Mouse (Mus musculus) lung, embryonic 14.5 days (tissue): ENCODE data around the gene Fam53b. TPM values are rescaled to one million over a fixed set of nuclear protein-coding genes. Genes with fewer than 3 reads are reported as not detected.

Experiments used
- ATAC-seq: fragments of 200-750 bp; cut with Nextera tagmentation; 2 replicates; pipeline ENCODE4 v1.8.0; 2017; ENCODE audit warnings: mild to moderate bottlenecking, moderate TSS enrichment, moderate library complexity; ENCODE audit not compliant: insufficient read depth
- DNase-seq: peaks from one replicate; pipeline ENCODE4 v3.0.0-alpha.2; 2015
- H3K27ac ChIP-seq: fragments of 300-500 bp; sonication (generic); 2 replicates; pipeline ENCODE4 v1.5.1; 2014; ENCODE audit warnings: low read depth, mild to moderate bottlenecking, moderate library complexity
- H3K27me3 ChIP-seq: fragments of 300-500 bp; sonication (generic); 2 replicates; pipeline ENCODE4 v1.6.1; 2014; ENCODE audit warnings: low read length, control low read depth; ENCODE audit not compliant: insufficient read depth
- H3K36me3 ChIP-seq: fragments of 300-500 bp; sonication (generic); 2 replicates; pipeline ENCODE4 v1.6.1; 2014; ENCODE audit warnings: control low read depth; ENCODE audit not compliant: insufficient read depth
- H3K4me1 ChIP-seq: fragments of 300-500 bp; sonication (generic); 2 replicates; pipeline ENCODE4 v1.6.1; 2014; ENCODE audit warnings: antibody characterized with exemption, control low read depth; ENCODE audit not compliant: insufficient read depth
- H3K4me2 ChIP-seq: fragments of 300-500 bp; sonication (generic); 2 replicates; pipeline ENCODE4 v1.6.1; 2014; ENCODE audit warnings: mild to moderate bottlenecking
- H3K4me3 ChIP-seq: fragments of 300-500 bp; sonication (generic); 2 replicates; pipeline ENCODE4 v1.5.1; 2014; ENCODE audit warnings: low read depth, low read length
- H3K9ac ChIP-seq: fragments of 300-500 bp; sonication (generic); 2 replicates; pipeline ENCODE4 v1.6.1; 2014
- H3K9me3 ChIP-seq: fragments of 300-500 bp; sonication (generic); 2 replicates; pipeline ENCODE4 v1.6.1; 2016; ENCODE audit warnings: low read depth, low read length, control low read depth
- CTCF ChIP-seq: IDR thresholded peaks from 2 replicates; pipeline ENCODE4 v1.5.1; 2016; ENCODE audit warnings: antibody characterized with exemption, low read depth
- WGBS: fragments of 180-500 bp; shearing (Covaris S2); extraction: QIAGEN DNeasy Blood & Tissue Kit; methylation state at CpG from one replicate; pipeline ENCODE4 v1.1.7; 2014; 5-methylcytosine and 5-hydroxymethylcytosine counted together
- polyA plus RNA-seq: library from polyadenylated mRNA; unstranded; fragments of >200 nt; fragmentation: Nextera tagmentation; extraction: Ambion mirVana; gene quantifications from 2 replicates; pipeline ENCODE4 v1.2.1, GENCODE M21; 2014

Fam53b gene
- polyA plus RNA-seq, result 31.2 and 32.4 TPM in 2 replicates

DNA sequence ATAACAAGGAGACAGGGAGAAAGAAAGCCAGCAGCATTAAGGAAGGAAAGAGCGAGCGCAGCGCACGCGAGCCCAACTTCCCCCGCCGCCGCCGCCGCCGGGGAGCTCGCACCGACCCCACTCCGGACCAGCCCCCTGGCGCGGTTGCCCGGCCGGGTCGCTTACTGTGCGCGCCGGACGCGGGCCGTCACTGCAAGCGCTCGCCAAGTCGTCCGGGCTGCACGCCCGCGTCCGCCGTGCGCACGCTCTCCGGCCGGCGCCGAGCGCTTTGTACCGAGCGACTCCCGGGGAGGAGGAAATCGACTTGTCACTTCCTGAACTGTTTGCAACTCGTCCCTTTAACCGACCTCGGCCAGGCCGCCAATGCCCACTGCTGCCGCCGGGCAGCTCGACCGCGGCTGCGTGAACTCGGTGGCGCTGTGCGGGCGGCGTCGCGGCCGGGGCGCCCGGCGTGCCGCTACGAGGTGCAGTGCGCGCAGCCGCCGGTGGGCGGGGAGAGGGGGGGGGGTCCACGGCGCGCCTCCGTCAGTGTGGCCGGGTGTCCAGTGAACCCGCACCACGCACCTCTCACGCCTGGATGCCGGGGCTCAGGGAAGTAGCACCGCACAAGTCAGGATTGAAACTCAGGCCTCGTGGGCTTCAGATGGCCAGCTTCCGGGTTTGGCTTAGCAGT, at the start of gene Fam53b:
TSS of gene Fam53b (minus strand) at position 471 of the 673 bp plus-strand sequence.
- TF ChIP-seq CTCF, result 0 out of 2 replicates have a peak, but pooled peaks have one; percentile 37
- peak within 1 kb of the TSS; percentile 84 for H3K4me2 ChIP-seq
- WGBS, result under 1% methylated on average over 80 of the region's 85 CpGs

DNA sequence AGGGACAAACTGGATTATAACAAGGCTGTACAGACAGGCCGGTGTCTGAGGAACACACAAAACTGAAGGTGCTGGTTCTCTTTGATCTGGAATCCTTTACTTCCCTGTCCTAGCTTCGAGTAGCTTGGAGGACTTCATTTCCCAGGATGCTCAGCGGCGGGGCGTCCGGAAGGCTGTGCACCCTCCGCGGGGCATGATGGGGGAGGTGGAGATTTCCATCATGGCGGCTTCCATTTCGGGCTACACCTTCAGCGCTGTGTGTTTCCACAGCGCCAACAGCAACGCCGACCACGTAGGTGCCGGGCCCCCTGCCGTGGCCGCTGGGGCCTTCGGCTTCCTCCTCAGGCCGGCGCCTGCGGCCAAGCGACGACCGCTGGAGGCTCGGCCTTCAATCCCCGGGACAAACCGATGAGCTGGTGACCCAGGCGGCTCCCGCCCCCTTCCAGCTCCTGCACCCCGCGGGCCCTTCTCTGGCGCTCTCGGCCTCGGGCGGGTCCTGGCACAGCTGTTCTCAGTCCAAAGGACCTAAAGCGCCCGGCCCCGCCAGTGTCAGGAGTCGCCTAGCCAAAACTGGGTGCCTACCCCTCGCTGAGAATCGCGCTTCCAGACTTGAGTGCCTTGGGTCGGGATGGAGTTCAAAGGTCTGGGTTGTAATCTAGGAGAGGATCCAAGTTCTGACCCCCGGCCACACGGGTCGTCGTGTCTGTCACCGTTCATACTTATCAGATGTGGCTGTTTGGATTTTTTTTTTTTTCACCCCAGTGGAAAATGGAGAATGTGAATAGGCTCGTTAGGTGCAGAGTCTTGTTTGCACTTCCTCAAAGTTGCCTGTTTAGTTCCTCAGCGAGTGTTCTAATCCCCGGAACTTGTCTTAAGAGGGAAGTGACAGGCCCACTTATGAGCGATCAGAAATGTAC, 45.6 kb upstream of the Fam53b start, which contains the start of gene Abraxas2:
TSS of gene Abraxas2 (plus strand) at position 184 of the 917 bp plus-strand sequence.
- under 1% methylated on average over 53 of the region's 53 CpGs for WGBS

More for the DNA sequence above, at the start of gene Fam53b:
- peak within 1 kb of the TSS; percentile 83 for H3K9ac ChIP-seq
- H3K27ac ChIP-seq, result peak within 1 kb of the TSS; percentile 94
- H3K9me3 ChIP-seq, result no peaks in the 10 kb centered on the region
- ATAC-seq (peak; percentile 70), DNase-seq (peak; percentile 74)
- no peaks in the 10 kb centered on the region for H3K27me3 ChIP-seq
- H3K4me3 ChIP-seq, result peak within 1 kb of the TSS; percentile 70
- H3K4me1 ChIP-seq, result peaks cover 17% of the 10 kb centered on the region
- H3K36me3 ChIP-seq, result no peaks in the 10 kb centered on the region

DNA sequence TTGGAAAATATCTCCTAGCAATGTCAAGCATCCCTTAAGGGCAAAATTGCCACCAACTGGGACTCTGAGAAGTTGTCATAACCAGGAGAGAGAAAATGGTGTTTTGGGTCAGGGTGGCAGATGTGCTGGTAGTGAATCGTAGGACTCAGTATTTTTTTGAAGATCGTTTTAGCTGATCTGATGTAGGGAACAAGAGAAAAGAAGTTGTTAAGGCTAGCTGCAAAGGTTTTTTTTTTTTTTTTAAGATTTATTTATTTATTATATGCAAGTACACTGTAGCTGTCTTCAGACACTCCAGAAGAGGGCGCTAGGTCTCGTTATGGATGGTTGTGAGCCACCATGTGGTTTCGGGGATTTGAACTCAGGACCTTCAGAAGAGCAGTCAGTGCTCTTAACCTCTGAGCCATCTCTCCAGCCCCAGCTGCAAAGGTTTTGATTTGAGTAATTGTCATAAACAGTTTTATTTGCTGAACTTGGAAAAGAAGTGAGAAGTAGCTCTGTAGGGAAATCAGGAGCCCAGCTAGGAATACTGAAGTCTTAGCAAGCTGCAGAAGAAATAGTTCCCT, 44.4 kb upstream of the Fam53b start:
- H3K27me3 ChIP-seq, result no peaks in the 10 kb centered on the region
- DNase-seq (no peak), ATAC-seq (no peak)
- no peak for TF ChIP-seq CTCF
- no peak overlapping the region for H3K4me3 ChIP-seq
- H3K27ac ChIP-seq, result no peak overlapping the region
- H3K9me3 ChIP-seq, result no peaks in the 10 kb centered on the region
- 63% methylated on average over 5 of the region's 5 CpGs for WGBS
- H3K4me1 ChIP-seq, result no peaks in the 10 kb centered on the region; the same call in 1 of the 2 replicates
- no peak overlapping the region for H3K9ac ChIP-seq
- H3K4me2 ChIP-seq, result no peak overlapping the region
- H3K36me3 ChIP-seq, result no peaks in the 10 kb centered on the region

More for the DNA sequence above, 45.6 kb upstream of the Fam53b start, which contains the start of gene Abraxas2:
- no peak for TF ChIP-seq CTCF
- DNase-seq (peak; percentile 95), ATAC-seq (peak; percentile 96)
- no peaks in the 10 kb centered on the region for H3K9me3 ChIP-seq
- H3K4me3 ChIP-seq, result peak within 1 kb of the TSS; percentile 95
- H3K9ac ChIP-seq, result peak within 1 kb of the TSS; percentile 88
- H3K4me2 ChIP-seq, result peak within 1 kb of the TSS; percentile 80
- H3K36me3 ChIP-seq, result no peaks in the 10 kb centered on the region
- H3K4me1 ChIP-seq, result no peaks in the 10 kb centered on the region; the same call in 1 of the 2 replicates
- H3K27me3 ChIP-seq, result no peaks in the 10 kb centered on the region
- peak within 1 kb of the TSS; percentile 71 for H3K27ac ChIP-seq

DNA sequence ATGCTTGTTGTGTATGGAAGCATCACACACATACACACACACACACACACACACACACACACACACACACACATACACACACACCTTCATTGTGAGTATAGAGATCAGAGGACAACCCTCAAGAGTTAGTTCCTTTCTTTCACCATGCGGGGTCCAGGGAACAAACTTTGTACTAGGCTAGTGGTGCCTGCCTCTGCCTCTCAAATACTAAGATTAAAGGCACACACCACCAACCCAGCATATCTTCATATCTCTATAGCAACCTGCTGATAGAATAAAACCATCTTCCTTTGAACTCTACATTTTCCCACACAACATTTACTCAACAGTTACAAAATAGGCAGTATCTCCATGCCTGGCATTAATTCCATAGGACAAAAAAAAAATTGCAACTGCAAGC, 42.4 kb upstream of the Fam53b start:
- Histone ChIP-seq H3K4me3 (no peak overlapping the region), H3K27me3 (no peaks in the 10 kb centered on the region), H3K36me3 (no peaks in the 10 kb centered on the region), H3K27ac (no peak overlapping the region), H3K9ac (no peak overlapping the region), H3K4me2 (no peak overlapping the region), H3K4me1 (peaks cover 3% of the 10 kb centered on the region; the same call in 1 of the 2 replicates), H3K9me3 (no peaks in the 10 kb centered on the region)
- TF ChIP-seq CTCF, result no peak
- ATAC-seq, result no peak
- DNase-seq, result no peak
- WGBS, result 76% methylated on average over 1 of the region's 1 CpGs

DNA sequence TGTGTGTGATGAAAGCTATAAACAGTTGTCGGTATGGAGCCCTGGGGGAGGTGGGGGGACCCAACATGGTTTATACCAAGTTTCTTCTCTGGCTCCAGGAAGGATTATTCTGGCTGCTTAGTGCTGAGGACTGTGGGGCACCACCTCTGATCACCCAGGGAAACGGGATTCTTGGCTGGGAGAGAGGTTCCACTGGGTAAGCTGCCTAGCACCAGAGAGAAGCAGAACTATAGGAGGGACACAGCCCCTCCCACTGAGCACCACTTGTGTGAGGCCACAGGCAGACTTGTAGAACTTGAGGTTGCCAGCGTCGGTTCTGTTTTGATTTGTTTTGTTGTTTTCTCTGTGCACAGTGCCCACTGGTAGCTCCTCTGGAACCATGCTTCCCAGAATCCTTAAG, 40.3 kb upstream of the Fam53b start:
- 66% methylated on average over 4 of the region's 4 CpGs for WGBS
- no peak overlapping the region for H3K27ac ChIP-seq
- no peaks in the 10 kb centered on the region for H3K27me3 ChIP-seq
- DNase-seq (no peak), ATAC-seq (no peak)
- no peak overlapping the region for H3K4me2 ChIP-seq
- H3K4me1 ChIP-seq, result 0 out of 2 replicates have a peak, but pooled peaks cover 3% of the 10 kb centered on the region
- peaks cover 16% of the 10 kb centered on the region for H3K36me3 ChIP-seq
- TF ChIP-seq CTCF, result no peak
- H3K9me3 ChIP-seq, result no peaks in the 10 kb centered on the region
- no peak overlapping the region for H3K4me3 ChIP-seq
- no peak overlapping the region for H3K9ac ChIP-seq

DNA sequence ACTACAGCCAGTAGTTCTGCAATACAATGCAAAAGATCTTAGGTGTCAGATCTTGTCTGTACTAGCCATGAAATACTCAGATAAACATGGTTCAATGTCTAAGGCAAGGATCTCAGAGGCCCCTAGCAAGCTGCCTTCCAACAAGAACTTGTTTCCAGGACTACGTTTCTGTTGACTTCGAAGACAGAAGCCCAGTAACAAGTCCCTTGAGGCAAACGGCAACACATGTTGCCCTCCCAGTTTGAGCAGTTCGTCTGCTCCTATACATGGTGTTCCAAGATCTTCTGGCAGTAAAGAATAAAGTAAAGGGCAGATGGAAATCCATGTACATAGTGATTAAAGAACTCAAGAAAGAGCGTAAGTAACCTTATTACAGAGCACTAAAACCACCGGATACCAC, 39.7 kb upstream of the Fam53b start:
- no peak overlapping the region for H3K4me2 ChIP-seq
- no peak overlapping the region for H3K27ac ChIP-seq
- no peak for TF ChIP-seq CTCF
- no peak overlapping the region for H3K9ac ChIP-seq
- H3K27me3 ChIP-seq, result no peaks in the 10 kb centered on the region
- 87% methylated on average over 6 of the region's 6 CpGs for WGBS
- no peak overlapping the region for H3K4me3 ChIP-seq
- 0 out of 2 replicates have a peak, but pooled peaks cover 3% of the 10 kb centered on the region for H3K4me1 ChIP-seq
- H3K36me3 ChIP-seq, result peaks cover 22% of the 10 kb centered on the region
- ATAC-seq, result no peak
- H3K9me3 ChIP-seq, result no peaks in the 10 kb centered on the region
- no peak for DNase-seq
